Mouse (Mus musculus): Measurements from ENCODE around the gene Gabarapl1.

Gene Gabarapl1

GRCm38 (mm10) chr6:129538555-129538954 is 5.6 kb downstream of the Gabarapl1 start:
- DNase-seq: no peak

- DNase-seq: no peak
These were observed 9.0 kb downstream of the Gabarapl1 start for GRCm38 (mm10) chr6:129541931-129542330.

DNA sequence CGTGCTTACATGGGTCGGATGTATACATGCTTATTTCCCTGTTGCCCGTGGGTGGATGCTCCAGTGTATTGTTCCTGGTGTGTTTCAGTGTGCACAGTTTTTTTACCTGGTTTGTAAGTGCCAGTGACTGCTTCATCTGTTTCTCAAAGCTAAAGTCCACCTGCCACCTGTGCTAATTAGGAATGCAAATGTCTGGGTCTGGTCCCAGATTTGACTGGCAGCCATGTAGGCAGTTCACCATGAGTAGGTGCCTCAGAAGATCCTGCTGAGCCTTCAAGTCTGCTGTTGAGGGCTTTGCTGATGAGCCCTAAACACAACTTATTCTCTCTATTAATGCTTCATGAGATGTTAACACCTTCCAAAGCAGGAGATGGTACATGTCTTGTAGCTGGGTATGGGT is 9.6 kb downstream of the Gabarapl1 start:
- DNase-seq: no peak

DNA sequence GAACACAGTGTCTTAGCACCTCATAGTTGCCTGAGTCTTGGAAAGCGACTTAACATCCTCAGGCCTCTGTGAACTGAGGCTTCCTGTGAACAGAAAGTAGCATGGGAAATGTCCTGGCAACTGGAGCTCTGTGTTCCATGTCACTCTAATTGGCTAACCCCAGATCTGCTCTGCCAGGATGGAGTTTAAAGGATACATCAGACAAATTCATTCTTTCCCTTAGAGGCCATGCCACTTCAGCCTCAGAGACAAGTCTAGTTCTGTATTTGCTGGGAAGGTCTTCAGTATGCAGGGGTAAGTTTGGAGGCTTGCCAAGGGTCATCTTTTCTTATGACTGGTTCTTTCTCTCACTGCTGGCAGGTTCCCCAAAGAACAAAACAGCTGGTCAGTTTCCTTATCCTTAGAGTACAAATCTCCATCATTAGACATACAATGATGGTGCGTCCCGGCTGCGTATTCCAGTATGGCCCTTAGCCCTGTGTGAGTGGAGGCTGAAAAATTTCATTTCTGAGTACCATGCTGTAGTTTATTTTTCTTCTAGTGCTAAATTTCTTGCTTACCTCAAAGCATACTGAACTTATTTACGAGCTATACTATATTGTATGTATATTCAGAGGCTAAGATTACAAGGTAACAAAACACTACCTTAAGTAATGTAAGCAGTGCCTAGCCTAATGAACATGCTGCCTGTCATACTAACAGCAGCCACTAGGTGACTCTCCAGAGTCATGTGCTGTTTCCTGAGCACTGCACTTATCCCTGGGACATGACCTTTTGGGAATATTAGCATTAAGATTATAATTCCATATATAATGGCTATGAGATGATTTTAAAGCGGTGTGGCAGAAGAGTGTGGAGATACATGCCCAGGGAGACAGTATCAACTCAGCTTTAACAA is 11.0 kb downstream of the Gabarapl1 start:
- DNase-seq: peak; percentile 74

- no peak for DNase-seq
These were observed 14.3 kb downstream of the Gabarapl1 start for GRCm38 (mm10) chr6:129547277-129547676.

GRCm38 (mm10) chr6:129548009-129548408 is 15.0 kb downstream of the Gabarapl1 start:
- no peak for DNase-seq

GRCm38 (mm10) chr6:129557298-129558023 is 24.5 kb downstream of the Gabarapl1 start:
- DNase-seq: no peak

DNA sequence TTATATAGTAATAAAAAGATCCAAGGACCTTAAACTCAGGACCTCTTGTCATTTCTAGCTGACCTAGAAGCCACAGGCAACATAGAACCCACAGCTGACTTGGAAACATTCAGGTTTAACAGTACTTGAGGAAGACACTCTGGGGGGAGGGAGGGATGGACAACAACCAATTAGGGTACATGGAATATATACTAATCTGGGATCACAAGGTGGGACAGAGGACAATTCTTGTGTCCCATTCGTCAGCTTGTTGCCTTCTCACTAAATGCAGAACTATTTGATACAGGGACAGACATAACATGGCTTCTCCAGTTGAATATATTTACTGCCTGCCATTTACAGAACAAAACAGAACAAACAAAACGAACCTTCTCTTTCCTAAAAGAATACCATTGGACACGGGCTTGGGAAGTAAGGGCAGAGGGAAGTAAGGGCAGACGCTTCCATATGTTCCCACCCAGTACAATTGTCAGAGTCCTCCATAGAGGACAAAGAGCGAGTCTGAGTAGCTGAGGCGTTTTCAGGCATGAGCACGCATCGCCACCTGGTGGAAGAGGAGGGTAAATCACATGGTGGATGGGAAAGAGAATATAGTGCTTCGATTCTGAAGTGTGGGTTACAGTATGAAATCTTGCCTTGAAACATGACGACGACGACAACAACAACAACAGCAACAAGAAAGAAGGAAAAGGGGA is 26.1 kb downstream of the Gabarapl1 start:
- DNase-seq: peak; percentile 57

GRCm38 (mm10) chr6:129559641-129560027 is 26.7 kb downstream of the Gabarapl1 start:
- no peak for DNase-seq

DNA sequence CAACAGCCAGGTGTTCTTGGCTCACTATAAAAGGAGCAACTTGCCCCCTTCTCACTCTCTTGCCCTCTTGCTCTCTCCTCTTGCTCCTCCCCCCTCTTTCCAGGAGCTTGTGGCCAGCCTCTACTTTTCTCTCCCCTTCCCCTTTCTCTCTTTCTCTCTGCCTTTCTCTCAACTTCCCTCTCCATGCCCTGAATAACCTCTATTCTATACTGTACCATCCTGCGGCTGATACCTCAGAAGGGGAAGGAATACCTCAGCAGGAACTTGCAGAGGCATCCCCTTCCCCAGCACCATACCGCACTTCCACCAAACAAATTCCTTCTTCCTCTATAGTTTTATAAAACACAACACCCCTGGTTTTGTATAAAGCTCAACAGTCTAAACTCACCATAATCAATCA is 32.3 kb downstream of the Gabarapl1 start:
- DNase-seq: no peak

DNA sequence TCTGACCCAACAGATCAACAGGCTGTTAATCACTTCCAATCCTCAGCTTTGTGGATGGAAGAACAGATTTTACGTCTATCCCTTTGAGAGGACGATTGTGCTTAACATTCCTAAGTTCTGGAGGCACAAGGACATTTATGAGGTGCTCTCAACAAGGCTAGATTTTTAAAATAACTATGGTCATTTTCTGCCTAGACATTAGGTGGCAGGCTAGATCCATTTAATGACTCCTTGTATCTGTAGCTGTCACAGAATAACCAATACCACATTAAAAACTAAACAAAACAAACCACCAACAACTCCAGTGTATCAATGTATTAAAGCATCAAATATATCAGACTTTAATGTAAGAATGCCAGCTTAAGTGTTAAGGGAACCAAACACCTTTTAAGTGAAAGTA is 42.4 kb downstream of the Gabarapl1 start:
- DNase-seq: no peak

DNA sequence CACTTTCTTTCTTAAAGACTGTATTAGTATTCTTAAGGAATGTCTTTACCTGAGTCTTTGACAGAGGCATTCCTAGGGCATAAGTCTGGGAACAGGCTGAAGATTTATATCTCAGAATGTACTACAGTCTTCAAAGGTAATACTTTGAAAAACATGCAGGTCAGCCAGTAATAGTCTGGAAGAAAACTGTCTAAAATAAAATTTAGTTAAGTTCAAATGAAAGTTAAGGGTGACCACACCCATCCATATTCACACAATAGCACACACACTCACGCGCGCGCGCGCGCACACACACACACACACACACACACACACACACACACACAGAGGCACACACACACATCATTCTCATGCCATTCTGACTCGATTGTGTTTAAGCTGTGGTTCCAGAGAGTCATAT is 44.6 kb downstream of the Gabarapl1 start, which contains the start of gene Klre1:
Gene Klre1, plus strand, starts transcription at position 301 of the 400 bp plus-strand sequence.
- no peak for DNase-seq

DNA sequence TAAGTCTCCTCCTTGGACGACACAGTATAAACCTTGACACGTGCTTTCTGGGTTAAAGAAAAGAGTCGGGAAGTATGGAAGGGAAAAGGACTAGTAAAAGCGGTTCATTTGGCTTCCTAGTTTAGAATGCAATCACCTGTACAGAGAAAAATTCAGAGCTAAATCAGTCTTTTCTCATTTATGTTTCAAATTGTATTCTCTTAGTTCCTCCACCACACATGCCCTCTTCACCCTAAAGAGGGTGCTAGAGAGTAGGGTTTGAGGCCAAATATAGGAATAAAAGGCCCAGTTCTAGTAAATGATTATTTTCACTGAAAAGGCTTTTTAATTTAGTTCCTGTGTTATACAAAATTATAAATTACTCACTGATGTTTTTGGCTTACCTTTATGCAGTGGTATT is 48.3 kb downstream of the Gabarapl1 start:
- no peak for DNase-seq

DNA sequence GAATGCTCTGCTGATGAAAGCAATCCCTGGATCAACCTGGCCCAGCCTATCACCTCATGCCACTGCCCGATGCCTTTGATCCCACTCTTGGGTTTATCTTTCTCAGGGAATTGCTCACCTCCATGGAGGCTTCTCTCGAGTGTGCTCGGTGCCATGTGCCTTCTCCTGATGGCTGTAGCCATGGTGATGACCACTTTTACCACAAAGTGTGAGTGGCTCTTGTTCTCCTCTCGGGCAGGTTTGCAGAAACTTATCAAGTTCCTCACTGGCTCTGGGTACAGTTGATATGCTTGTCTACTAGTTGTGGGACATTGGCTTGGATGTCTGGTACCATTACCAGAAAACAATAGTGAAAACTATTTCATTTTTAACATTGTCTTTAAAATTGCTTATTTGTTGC is 48.9 kb downstream of the Gabarapl1 start:
- DNase-seq: no peak

GRCm38 (mm10) chr6:129583014-129583413 is 50.1 kb downstream of the Gabarapl1 start:
- DNase-seq: no peak

DNA sequence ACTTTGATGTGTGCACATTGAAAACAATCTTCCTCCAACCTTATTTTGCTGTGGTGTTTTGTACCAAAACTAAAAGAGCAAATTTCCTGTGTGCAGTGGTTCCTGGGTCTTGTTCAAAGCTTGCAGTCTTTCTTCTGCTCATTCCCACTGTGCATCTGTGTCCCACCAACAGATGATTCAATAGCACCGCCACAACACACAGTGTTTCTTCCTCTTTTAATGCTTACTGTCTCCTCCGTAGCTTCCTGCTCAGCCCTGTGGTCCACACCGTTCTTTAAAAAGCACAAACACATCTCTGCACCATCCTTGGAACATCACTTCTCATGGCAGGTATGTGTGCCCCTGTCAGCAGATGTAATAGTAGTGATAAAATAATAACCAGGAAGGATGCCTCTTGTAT is 58.5 kb downstream of the Gabarapl1 start, which contains the start of gene Klrd1:
Gene Klrd1, plus strand, starts transcription at position 275 of the 400 bp plus-strand sequence.
- DNase-seq: no peak
